Mouse (Mus musculus) ES-E14 (cell line): ENCODE results near the gene Havcr2.

Experiments
- CHD2 ChIP-seq: IDR thresholded peaks from 2 replicates; pipeline ENCODE4 v1.6.1; 2014; ENCODE audit warnings: mild to moderate bottlenecking, low read depth, low read length, inconsistent platforms
- HCFC1 ChIP-seq: IDR thresholded peaks from 2 replicates; pipeline ENCODE4 v1.6.1; 2012; ENCODE audit warnings: low read length, inconsistent platforms, borderline replicate concordance; ENCODE audit not compliant: insufficient read depth
- MAFK ChIP-seq: IDR thresholded peaks from 2 replicates; pipeline ENCODE4 v1.6.1; 2014; ENCODE audit warnings: mild to moderate bottlenecking, low read depth, low read length, inconsistent platforms; ENCODE audit not compliant: insufficient read depth
- ZC3H11A ChIP-seq: IDR thresholded peaks from 2 replicates; pipeline ENCODE4 v1.6.1; 2012; ENCODE audit warnings: low read depth, mild to moderate bottlenecking, inconsistent platforms, low read length, borderline replicate concordance
- ZNF384 ChIP-seq: IDR thresholded peaks from 2 replicates; pipeline ENCODE4 v1.6.1; 2012; ENCODE audit warnings: low read depth, low read length, inconsistent platforms

DNA sequence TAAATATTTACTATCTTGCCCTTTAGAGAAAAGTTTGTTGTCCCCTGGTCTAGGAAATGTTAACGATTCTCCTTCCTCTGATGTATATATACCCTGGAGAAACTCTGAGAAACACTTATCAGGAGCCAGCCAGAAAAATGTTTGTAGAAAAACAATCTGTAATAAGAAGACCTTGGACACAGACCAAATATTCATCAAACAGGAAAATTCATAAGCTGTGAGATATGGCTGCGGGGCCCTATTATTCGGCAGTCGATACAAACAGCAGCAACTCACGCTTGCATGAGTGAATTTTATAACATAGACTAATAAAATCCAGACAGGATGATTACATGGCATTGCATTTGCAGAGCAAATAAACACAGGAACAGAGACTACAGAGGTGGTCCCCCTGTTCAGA is 35.9 kb upstream of the Havcr2 start:
- TF ChIP-seq MAFK (no peak), ZNF384 (no peak), HCFC1 (no peak), ZC3H11A (no peak), CHD2 (no peak)
